9 mouse cellular contexts compared by ENCODE assay signal in genomic region chr7:111157287-111157686, GRCm38 (mm10).
DNase-seq lines count a peak whose midpoint lies in the region; ATAC-seq and TF ChIP-seq lines count a peak whose summit lies in the region.
"Had no signal": no experiment of that assay in that cellular context is flagged by ENCODE, and none has a peak within 500 bp of the region (broad histone marks: within the 10 kb centered on the region; RNA-seq: fewer than 3 reads in every experiment).

No protein-coding gene starts in this region.

- no peak overlapping the region for H3K4me2 ChIP-seq in forebrain, postnatal 0 days (ENCODE audit: low read depth)
- H3K4me2 ChIP-seq in neural tube, embryonic 12.5 days (replicated peaks): peak overlapping the region; percentile 7; the same call in 1 of the 2 replicates

- TF ChIP-seq POLR2A in brain, embryonic 14.5 days (IDR thresholded peaks at IDR 0.05; ENCODE audit: borderline replicate concordance, extremely low read depth, insufficient read depth, insufficient read length, poor library complexity, severe bottlenecking): no peak

- TF ChIP-seq CTCF in brain, embryonic 14.5 days (IDR thresholded peaks at IDR 0.05; ENCODE audit: borderline replicate concordance, extremely low read depth, insufficient read depth, insufficient read length): no peak
- no peak for TF ChIP-seq CTCF in forebrain, postnatal 0 days (IDR thresholded peaks at IDR 0.05; ENCODE audit: low read depth)

- H3K27me3 ChIP-seq in forebrain, postnatal 0 days (ENCODE audit: insufficient read depth, low read length): no peaks in the 10 kb centered on the region
- no peaks in the 10 kb centered on the region for H3K27me3 ChIP-seq in neural tube, embryonic 12.5 days (replicated peaks)

- 10% methylated on average over 6 of the region's 6 CpGs for WGBS in forebrain, postnatal 0 days
- WGBS in neural tube, embryonic 12.5 days: 38% methylated on average over 6 of the region's 6 CpGs

- peaks cover 3% of the 10 kb centered on the region; the same call in 1 of the 2 replicates for H3K4me1 ChIP-seq in forebrain, postnatal 0 days (ENCODE audit: insufficient read depth)
- H3K4me1 ChIP-seq in neural tube, embryonic 12.5 days: peaks cover 9% of the 10 kb centered on the region

- peak; percentile 97 for DNase-seq in NIH3T3 (ENCODE audit: low read depth)
- DNase-seq in brain, embryonic 14.5 days (ENCODE audit: low read depth): peak; percentile 73
- peak; percentile 58 for DNase-seq in forebrain, postnatal 0 days
- DNase-seq in heart, postnatal 10 days: peak; percentile 93 to 94
- DNase-seq in layer of hippocampus, postnatal 10 days (ENCODE audit: low spot score in 2 of 2): peak; percentile 42 to 61
- DNase-seq in urinary bladder, postnatal 4 days (ENCODE audit: low spot score in 2 of 2): peak; percentile 74 to 84

- H3K27ac ChIP-seq in forebrain, postnatal 0 days (ENCODE audit: low read depth, low read length): no peak overlapping the region
- no peak overlapping the region for H3K27ac ChIP-seq in neural tube, embryonic 12.5 days
- H3K27ac ChIP-seq: liver, embryonic 14.5 days had no signal

- no peaks in the 10 kb centered on the region for H3K36me3 ChIP-seq in forebrain, postnatal 0 days (ENCODE audit: insufficient read depth)
- H3K36me3 ChIP-seq in neural tube, embryonic 12.5 days: no peaks in the 10 kb centered on the region

- no peaks in the 10 kb centered on the region for H3K9me3 ChIP-seq in forebrain, postnatal 0 days (ENCODE audit: low read length)
- H3K9me3 ChIP-seq in neural tube, embryonic 12.5 days: no peaks in the 10 kb centered on the region

- no peak overlapping the region for H3K9ac ChIP-seq in forebrain, postnatal 0 days
- H3K9ac ChIP-seq in neural tube, embryonic 12.5 days: no peak overlapping the region
- H3K9ac ChIP-seq: liver, embryonic 14.5 days had no signal

- no peak for ATAC-seq in forebrain, postnatal 0 days
- ATAC-seq in neural tube, embryonic 12.5 days (ENCODE audit: low FRiP score, low read depth): no peak
- ATAC-seq in inflammation-experienced regulatory T-cells, adult 6 months: no peak

- intact Hi-C loops in heart, postnatal 10 days (cut with DNase I): loop anchor here (1.0 to 2.0 kb wide), 2 partner anchors 35 to 74 kb away; partner anchors contain the start of gene Eif4g2

- H3K4me3 ChIP-seq in forebrain, postnatal 0 days (ENCODE audit: low read depth, low read length): no peak overlapping the region
- H3K4me3 ChIP-seq in neural tube, embryonic 12.5 days: no peak overlapping the region
